Mouse (Mus musculus) testis, postnatal 14 days (tissue): ENCODE measurements around the gene Trem1.
A peak's percentile ranks its signal among the peaks of the same experiment; 100 is the strongest.

Experiments
- DNase-seq: peaks from one replicate; pipeline ENCODE4 v3.0.0; 2021; ENCODE audit warnings: low spot score

Trem1 gene

GRCm38 (mm10) chr17:48268276-48268675 is 35.7 kb downstream of the Trem1 start:
- DNase-seq: no peak

GRCm38 (mm10) chr17:48269833-48270232 is 37.3 kb downstream of the Trem1 start:
- no peak for DNase-seq

GRCm38 (mm10) chr17:48272158-48272557 is 39.6 kb downstream of the Trem1 start:
- DNase-seq: no peak

- DNase-seq: no peak
Measured at GRCm38 (mm10) chr17:48272598-48272997, 40.0 kb downstream of the Trem1 start.

- DNase-seq: no peak
Measured at GRCm38 (mm10) chr17:48274098-48274497, 41.5 kb downstream of the Trem1 start.

GRCm38 (mm10) chr17:48274885-48275284 is 42.3 kb downstream of the Trem1 start:
- DNase-seq: peak; percentile 41

GRCm38 (mm10) chr17:48275736-48276135 is 43.2 kb downstream of the Trem1 start:
- no peak for DNase-seq

GRCm38 (mm10) chr17:48278381-48278780 is 45.8 kb downstream of the Trem1 start:
- no peak for DNase-seq

GRCm38 (mm10) chr17:48279002-48279401 is 46.4 kb downstream of the Trem1 start:
- DNase-seq: no peak

GRCm38 (mm10) chr17:48280943-48281738 is 48.6 kb downstream of the Trem1 start:
- DNase-seq: no peak

GRCm38 (mm10) chr17:48281739-48282085 is 49.1 kb downstream of the Trem1 start:
- DNase-seq: no peak

GRCm38 (mm10) chr17:48286765-48287164 is 54.2 kb downstream of the Trem1 start:
- DNase-seq: no peak

GRCm38 (mm10) chr17:48287276-48287675 is 54.7 kb downstream of the Trem1 start:
- DNase-seq: no peak

- no peak for DNase-seq
Measured at GRCm38 (mm10) chr17:48293500-48294194, 61.1 kb downstream of the Trem1 start.
